In the genomic region with DNA sequence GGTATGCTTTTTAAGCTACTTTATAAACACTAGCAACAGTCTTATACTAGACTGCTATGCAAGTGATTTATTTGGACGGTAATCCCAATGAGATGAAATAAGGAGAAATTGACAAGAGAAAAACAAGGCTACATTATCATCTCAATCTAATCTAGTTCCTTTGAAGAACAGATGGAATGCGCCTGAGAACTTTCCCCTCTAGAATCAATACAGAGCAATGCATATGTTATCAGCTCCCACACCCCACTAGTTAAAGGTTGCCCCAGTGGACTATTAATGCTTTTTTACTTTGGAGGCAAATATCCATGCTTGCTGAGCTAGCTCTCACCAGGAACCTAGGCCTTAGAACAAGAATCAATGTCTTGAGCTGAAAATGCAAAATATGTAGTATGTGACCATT, we compare ENCODE assay signal across 29 mouse cellular contexts.
"Had no signal": no experiment of that assay in that cellular context is flagged by ENCODE, and none has a peak within 500 bp of the region (broad histone marks: within the 10 kb centered on the region; RNA-seq: fewer than 3 reads in every experiment).

No protein-coding gene starts in this region.

- DNase-seq: cerebellum, adult 2 months; cerebellum, adult 8-10 months; cerebellum, adult 9-10 months; cerebellum, adult 9-11 months; cerebellum, postnatal 10 days; cerebellum, postnatal 14 days; cerebellum, postnatal 25 days; cerebellum, postnatal 36 days; embryo, embryonic 11 days; forebrain, postnatal 0 days; gastrocnemius, adult 2 months; gastrocnemius, postnatal 10 days; gastrocnemius, postnatal 14 days; gastrocnemius, postnatal 25 days; gastrocnemius, postnatal 36 days; heart, adult 11 months; heart, adult 18-20 months; heart, adult 2 months had no signal

- H3K4me3 ChIP-seq: embryonic facial prominence, embryonic 10.5 days; embryonic facial prominence, embryonic 12.5 days; embryonic facial prominence, embryonic 13.5 days; embryonic facial prominence, embryonic 15.5 days; erythroblast, embryonic 14.5 days; forebrain, embryonic 10.5 days; forebrain, embryonic 12.5 days; forebrain, embryonic 13.5 days; forebrain, embryonic 15.5 days; gastrocnemius, adult 2 months; heart, adult 2 months had no signal

- H3K4me1 ChIP-seq: embryonic facial prominence, embryonic 10.5 days; embryonic facial prominence, embryonic 12.5 days; forebrain, embryonic 10.5 days; forebrain, embryonic 12.5 days; forebrain, embryonic 13.5 days had no signal

- H3K27ac ChIP-seq: embryonic facial prominence, embryonic 10.5 days; embryonic facial prominence, embryonic 12.5 days; embryonic facial prominence, embryonic 13.5 days; embryonic facial prominence, embryonic 15.5 days; forebrain, embryonic 10.5 days; forebrain, embryonic 12.5 days; forebrain, embryonic 13.5 days; forebrain, embryonic 15.5 days; gastrocnemius, adult 2 months; heart, adult 2 months had no signal

- ATAC-seq: forebrain, embryonic 13.5 days; forebrain, embryonic 14.5 days; forebrain, embryonic 15.5 days; forebrain, embryonic 16.5 days; forebrain, postnatal 0 days had no signal

- H3K27me3 ChIP-seq: embryonic facial prominence, embryonic 12.5 days; embryonic facial prominence, embryonic 13.5 days; embryonic facial prominence, embryonic 15.5 days; forebrain, embryonic 12.5 days; forebrain, embryonic 13.5 days; forebrain, embryonic 15.5 days had no signal

- H3K9me3 ChIP-seq: embryonic facial prominence, embryonic 10.5 days; embryonic facial prominence, embryonic 12.5 days; embryonic facial prominence, embryonic 13.5 days; embryonic facial prominence, embryonic 15.5 days; forebrain, embryonic 10.5 days; forebrain, embryonic 12.5 days; forebrain, embryonic 13.5 days; forebrain, embryonic 15.5 days had no signal

- H3K36me3 ChIP-seq: embryonic facial prominence, embryonic 10.5 days; embryonic facial prominence, embryonic 12.5 days; embryonic facial prominence, embryonic 13.5 days; embryonic facial prominence, embryonic 15.5 days; forebrain, embryonic 10.5 days; forebrain, embryonic 12.5 days; forebrain, embryonic 15.5 days had no signal

- H3K9ac ChIP-seq: embryonic facial prominence, embryonic 12.5 days; embryonic facial prominence, embryonic 13.5 days; embryonic facial prominence, embryonic 15.5 days; forebrain, embryonic 12.5 days; forebrain, embryonic 13.5 days; forebrain, embryonic 15.5 days; forebrain, postnatal 0 days had no signal

- H3K4me2 ChIP-seq: embryonic facial prominence, embryonic 12.5 days; embryonic facial prominence, embryonic 13.5 days; embryonic facial prominence, embryonic 15.5 days; forebrain, embryonic 12.5 days; forebrain, embryonic 13.5 days; forebrain, embryonic 15.5 days had no signal
